Mouse (Mus musculus): Measurements from ENCODE around the gene Lgals3bp. TPM values are rescaled to one million over a fixed set of nuclear protein-coding genes. Genes with fewer than 3 reads are reported as not detected.

The Lgals3bp gene
- polyA plus RNA-seq, 1 experiment from 2014 or later: 1.4 TPM

GRCm38 (mm10) chr11:118431100-118431948, 29.4 kb upstream of the Lgals3bp start:
- Histone ChIP-seq H3K36me3 (no peaks in the 10 kb centered on the region), H3K9me3 (no peaks in the 10 kb centered on the region), H3K27ac (peak overlapping the region; percentile 30; the same call in 1 of the 2 replicates), H3K27me3 (no peaks in the 10 kb centered on the region), H3K4me3 (no peak overlapping the region), H3K4me2 (replicated peaks) (no peak overlapping the region), H3K4me1 (peaks cover 70% of the 10 kb centered on the region), H3K9ac (no peak overlapping the region; the same call in 1 of the 2 replicates)
- 58% methylated on average over 16 of the region's 16 CpGs for WGBS
- ATAC-seq (ENCODE audit: insufficient number of reproducible peaks, insufficient read depth, low FRiP score, low TSS enrichment): no peak

- peak overlapping the region; percentile 4; the same call in 1 of the 2 replicates for H3K27ac ChIP-seq
- H3K4me1 ChIP-seq: peaks cover 67% of the 10 kb centered on the region
- no peaks in the 10 kb centered on the region for H3K36me3 ChIP-seq
- H3K27me3 ChIP-seq: no peaks in the 10 kb centered on the region
- peak overlapping the region; percentile 53; the same call in 1 of the 2 replicates for H3K4me2 ChIP-seq (replicated peaks)
- no peak for ATAC-seq (ENCODE audit: insufficient number of reproducible peaks, insufficient read depth, low FRiP score, low TSS enrichment)
- WGBS: 39% methylated on average over 4 of the region's 4 CpGs
- no peak overlapping the region for H3K4me3 ChIP-seq
- no peaks in the 10 kb centered on the region for H3K9me3 ChIP-seq
- H3K9ac ChIP-seq: 0 out of 2 replicates have a peak overlapping the region, but pooled peaks have one; percentile 32
Measured at GRCm38 (mm10) chr11:118430291-118430885, 28.5 kb upstream of the Lgals3bp start.

- Histone ChIP-seq H3K36me3 (no peaks in the 10 kb centered on the region), H3K9me3 (no peaks in the 10 kb centered on the region), H3K4me1 (peaks cover 54% of the 10 kb centered on the region), H3K27ac (peak overlapping the region; percentile 32), H3K9ac (peak overlapping the region; percentile 52), H3K4me2 (replicated peaks) (peak overlapping the region; percentile 53), H3K27me3 (no peaks in the 10 kb centered on the region), H3K4me3 (peak overlapping the region; percentile 37)
- no peak for ATAC-seq (ENCODE audit: insufficient number of reproducible peaks, insufficient read depth, low FRiP score, low TSS enrichment)
- 50% methylated on average over 8 of the region's 8 CpGs for WGBS
Measured at GRCm38 (mm10) chr11:118428944-118429709, 27.2 kb upstream of the Lgals3bp start.

- peak overlapping the region; percentile 37 for H3K4me3 ChIP-seq
- H3K36me3 ChIP-seq: no peaks in the 10 kb centered on the region
- H3K4me2 ChIP-seq (replicated peaks): peak overlapping the region; percentile 53
- H3K9ac ChIP-seq: peak overlapping the region; percentile 52
- peaks cover 54% of the 10 kb centered on the region for H3K4me1 ChIP-seq
- ATAC-seq (ENCODE audit: insufficient number of reproducible peaks, insufficient read depth, low FRiP score, low TSS enrichment): no peak
- H3K27ac ChIP-seq: peak overlapping the region; percentile 84
- no peaks in the 10 kb centered on the region for H3K27me3 ChIP-seq
- WGBS: 5% methylated on average over 11 of the region's 11 CpGs
- no peaks in the 10 kb centered on the region for H3K9me3 ChIP-seq
Measured at GRCm38 (mm10) chr11:118428460-118428868, 26.6 kb upstream of the Lgals3bp start.

- under 1% methylated on average over 8 of the region's 8 CpGs for WGBS
- peak within 1 kb of the TSS; percentile 84 for H3K27ac ChIP-seq
- H3K9me3 ChIP-seq: no peaks in the 10 kb centered on the region
- no peaks in the 10 kb centered on the region for H3K27me3 ChIP-seq
- H3K36me3 ChIP-seq: no peaks in the 10 kb centered on the region
- peak within 1 kb of the TSS; percentile 37 for H3K4me3 ChIP-seq
- peak within 1 kb of the TSS; percentile 53 for H3K4me2 ChIP-seq (replicated peaks)
- peaks cover 51% of the 10 kb centered on the region for H3K4me1 ChIP-seq
- H3K9ac ChIP-seq: peak within 1 kb of the TSS; percentile 52
- ATAC-seq (ENCODE audit: insufficient number of reproducible peaks, insufficient read depth, low FRiP score, low TSS enrichment): no peak
Measured at GRCm38 (mm10) chr11:118427986-118428385, 26.1 kb upstream of the Lgals3bp start, which contains the start of gene C1qtnf1. Gene C1qtnf1 (plus strand): TSS chr11:118428203.

GRCm38 (mm10) chr11:118427266-118427779, 25.4 kb upstream of the Lgals3bp start:
- peak overlapping the region; percentile 84 for H3K27ac ChIP-seq
- WGBS: 32% methylated on average over 3 of the region's 3 CpGs
- peak overlapping the region; percentile 37; the same call in 1 of the 2 replicates for H3K4me3 ChIP-seq
- H3K27me3 ChIP-seq: no peaks in the 10 kb centered on the region
- no peak overlapping the region for H3K9ac ChIP-seq
- H3K9me3 ChIP-seq: no peaks in the 10 kb centered on the region
- H3K4me2 ChIP-seq (replicated peaks): peak overlapping the region; percentile 53
- H3K4me1 ChIP-seq: peaks cover 51% of the 10 kb centered on the region
- ATAC-seq (ENCODE audit: insufficient number of reproducible peaks, insufficient read depth, low FRiP score, low TSS enrichment): no peak
- H3K36me3 ChIP-seq: no peaks in the 10 kb centered on the region

- WGBS: 78% methylated on average over 5 of the region's 5 CpGs
Measured at GRCm38 (mm10) chr11:118426765-118427164, 24.9 kb upstream of the Lgals3bp start.

GRCm38 (mm10) chr11:118424621-118425335, 22.9 kb upstream of the Lgals3bp start:
- Histone ChIP-seq H3K9ac (no peak overlapping the region), H3K36me3 (no peaks in the 10 kb centered on the region), H3K27ac (no peak overlapping the region), H3K4me3 (no peak overlapping the region), H3K9me3 (no peaks in the 10 kb centered on the region), H3K4me2 (replicated peaks) (no peak overlapping the region), H3K4me1 (peaks cover 37% of the 10 kb centered on the region), H3K27me3 (no peaks in the 10 kb centered on the region)
- 38% methylated on average over 13 of the region's 13 CpGs for WGBS
- ATAC-seq (ENCODE audit: insufficient number of reproducible peaks, insufficient read depth, low FRiP score, low TSS enrichment): no peak

More at GRCm38 (mm10) chr11:118426765-118427164, 24.9 kb upstream of the Lgals3bp start:
- peaks cover 51% of the 10 kb centered on the region for H3K4me1 ChIP-seq
- 0 out of 2 replicates have a peak overlapping the region, but pooled peaks have one; percentile 15 for H3K9ac ChIP-seq
- H3K27ac ChIP-seq: 0 out of 2 replicates have a peak overlapping the region, but pooled peaks have one; percentile 9
- H3K27me3 ChIP-seq: no peaks in the 10 kb centered on the region
- ATAC-seq (ENCODE audit: insufficient number of reproducible peaks, insufficient read depth, low FRiP score, low TSS enrichment): no peak
- H3K9me3 ChIP-seq: no peaks in the 10 kb centered on the region
- H3K36me3 ChIP-seq: no peaks in the 10 kb centered on the region
- no peak overlapping the region for H3K4me3 ChIP-seq
- H3K4me2 ChIP-seq (replicated peaks): no peak overlapping the region

GRCm38 (mm10) chr11:118423266-118423971, 21.5 kb upstream of the Lgals3bp start:
- H3K36me3 ChIP-seq: no peaks in the 10 kb centered on the region
- no peaks in the 10 kb centered on the region for H3K27me3 ChIP-seq
- no peaks in the 10 kb centered on the region for H3K9me3 ChIP-seq
- H3K4me1 ChIP-seq: peaks cover 32% of the 10 kb centered on the region
- H3K27ac ChIP-seq: no peak overlapping the region
- no peak for ATAC-seq (ENCODE audit: insufficient number of reproducible peaks, insufficient read depth, low FRiP score, low TSS enrichment)
- H3K4me3 ChIP-seq: 0 out of 2 replicates have a peak overlapping the region, but pooled peaks have one; percentile 5
- H3K9ac ChIP-seq: peak overlapping the region; percentile 20; the same call in 1 of the 2 replicates
- peak overlapping the region; percentile 38 for H3K4me2 ChIP-seq (replicated peaks)
- 6% methylated on average over 18 of the region's 18 CpGs for WGBS

GRCm38 (mm10) chr11:118420261-118420660, 18.4 kb upstream of the Lgals3bp start:
- 78% methylated on average over 7 of the region's 7 CpGs for WGBS
- no peak overlapping the region for H3K4me3 ChIP-seq

More at GRCm38 (mm10) chr11:118420261-118420660, 18.4 kb upstream of the Lgals3bp start:
- no peaks in the 10 kb centered on the region for H3K27me3 ChIP-seq
- H3K4me2 ChIP-seq (replicated peaks): no peak overlapping the region
- peaks cover 29% of the 10 kb centered on the region for H3K4me1 ChIP-seq
- H3K36me3 ChIP-seq: peaks cover 12% of the 10 kb centered on the region; the same call in 1 of the 2 replicates
- H3K9me3 ChIP-seq: no peaks in the 10 kb centered on the region
- no peak for ATAC-seq (ENCODE audit: insufficient number of reproducible peaks, insufficient read depth, low FRiP score, low TSS enrichment)
- no peak overlapping the region for H3K9ac ChIP-seq
- no peak overlapping the region for H3K27ac ChIP-seq
